Mouse (Mus musculus) kidney, adult 11 months (tissue): Measurements from ENCODE around the gene Fat1.
"Not testable (repeated sequence)": the region's sequence is repeated elsewhere in the genome, so short reads cannot be mapped to it uniquely, and the experiment has no call there.

Source experiments
- DNase-seq: peaks from one replicate; pipeline ENCODE4 v3.0.0; 2022

Fat1 gene

DNA sequence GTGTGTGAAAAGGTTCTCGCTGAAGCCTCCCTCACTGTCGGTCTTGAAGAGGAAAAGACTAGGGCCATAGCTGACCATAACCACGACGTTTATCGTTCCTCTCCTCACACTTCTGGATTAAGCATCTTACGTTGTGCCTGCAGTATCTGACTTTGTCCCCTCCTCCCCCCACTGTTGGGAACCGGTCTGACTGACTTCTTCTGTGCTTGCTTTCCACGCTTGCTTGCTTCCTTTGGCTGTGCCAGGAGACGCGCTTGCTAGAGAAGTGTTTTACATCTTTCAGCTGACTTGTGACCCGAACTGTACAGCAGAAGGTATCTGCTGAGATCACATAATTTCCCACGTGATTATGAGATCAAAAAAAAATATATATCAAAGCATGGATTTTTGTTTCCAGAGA, 76.5 kb downstream of the Fat1 start:
- DNase-seq: no peak

DNA sequence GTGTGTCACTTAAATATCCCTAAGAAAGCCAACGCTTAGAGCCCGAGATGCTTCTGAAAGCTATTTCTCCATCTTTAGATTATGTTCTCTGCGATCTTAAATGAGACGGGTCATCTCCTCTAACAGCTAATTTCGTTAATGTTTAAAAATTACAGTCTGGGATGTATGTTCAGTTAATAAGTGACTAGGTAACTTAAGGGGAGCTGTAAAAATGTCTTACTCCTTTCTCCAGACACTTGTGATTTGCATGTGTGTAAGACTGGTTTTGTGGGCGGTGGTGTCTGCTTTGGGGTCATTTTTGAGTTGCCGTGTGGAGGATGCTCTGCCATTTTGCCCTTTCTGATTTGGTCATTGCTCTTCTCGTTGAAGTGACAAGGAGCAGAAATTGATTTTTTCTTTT, 78.6 kb downstream of the Fat1 start:
- DNase-seq: no peak

- DNase-seq: no peak
These were observed 79.3 kb downstream of the Fat1 start for GRCm38 (mm10) chr8:45014498-45015067.

DNA sequence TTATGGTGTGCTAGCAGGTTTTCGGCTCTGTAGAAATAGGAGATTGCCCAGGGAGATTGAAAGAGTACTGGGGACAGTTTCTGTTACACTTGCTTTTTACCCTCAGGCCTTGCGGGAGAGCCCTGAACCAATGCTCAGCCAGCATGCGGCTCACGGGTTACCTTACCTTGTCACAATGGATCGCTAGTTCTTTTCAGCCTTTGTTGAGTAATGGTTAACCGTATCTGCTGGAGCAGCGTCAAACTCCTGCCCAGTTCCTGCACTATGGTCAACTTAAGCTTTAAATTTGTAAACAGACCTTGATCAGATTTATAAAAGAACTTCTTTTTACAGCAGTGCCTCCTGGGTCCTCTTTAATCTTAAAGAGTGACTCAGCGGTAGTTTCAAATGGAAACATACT, 80.6 kb downstream of the Fat1 start:
- no peak for DNase-seq

GRCm38 (mm10) chr8:45019241-45019640, 84.0 kb downstream of the Fat1 start:
- no peak for DNase-seq

GRCm38 (mm10) chr8:45021171-45021570, 85.9 kb downstream of the Fat1 start:
- no peak for DNase-seq

DNA sequence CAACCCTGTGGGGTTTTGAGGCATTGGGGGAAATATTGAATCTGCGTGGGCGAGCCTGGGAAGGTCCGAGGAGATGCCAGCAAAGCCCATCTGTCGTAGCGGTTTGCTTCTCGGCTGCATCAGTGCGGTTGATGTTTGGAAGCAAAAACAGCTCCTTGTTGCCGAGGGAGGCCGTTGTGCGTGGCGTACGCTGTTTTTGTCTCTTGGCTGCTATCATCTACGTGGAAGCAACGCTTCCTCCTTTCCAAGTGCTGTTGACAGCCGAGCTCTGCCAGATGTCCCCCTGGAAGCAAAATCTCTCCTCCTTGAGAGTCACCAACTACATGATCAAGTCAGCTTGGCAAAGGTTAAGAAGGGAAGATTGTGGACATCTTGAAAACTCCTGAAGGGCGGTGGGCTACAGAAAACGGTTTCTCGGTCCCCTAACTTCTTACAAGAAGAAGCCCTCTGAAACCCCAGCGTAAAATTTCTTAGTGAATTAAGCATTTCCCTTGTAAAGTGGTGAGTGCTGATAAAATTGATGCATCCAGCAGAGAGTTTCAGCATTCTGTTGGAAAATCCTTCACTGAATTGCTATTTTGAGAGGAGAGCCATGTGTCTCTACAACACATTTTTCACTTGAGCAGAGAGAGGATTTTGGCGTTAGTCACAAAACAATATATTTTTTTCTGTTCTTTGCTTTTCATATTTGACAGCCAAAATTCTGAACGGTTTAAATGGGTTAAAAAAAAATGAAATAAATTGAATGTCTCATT, 86.8 kb downstream of the Fat1 start:
- no peak for DNase-seq

DNA sequence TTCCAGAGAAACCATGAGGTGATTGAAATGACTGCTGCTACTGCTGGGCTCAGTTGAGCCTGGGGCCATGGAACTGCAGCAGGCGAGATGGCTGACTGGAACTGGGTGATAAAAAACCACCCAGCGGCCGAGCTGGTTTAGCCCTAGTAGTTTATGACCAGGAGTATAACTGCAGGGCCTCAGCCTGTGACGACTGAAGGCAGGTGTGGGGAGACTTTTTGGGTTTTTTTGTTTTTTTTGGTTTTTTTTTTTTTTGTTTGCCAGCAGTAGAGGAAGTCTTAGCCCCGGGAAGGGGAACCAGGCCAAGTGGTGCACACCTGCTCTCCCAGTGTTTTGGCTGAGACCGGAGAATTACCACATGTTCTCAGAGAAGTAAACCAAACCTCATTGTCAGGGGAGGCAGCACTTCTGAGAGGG, 92.8 kb downstream of the Fat1 start:
- DNase-seq: no peak

GRCm38 (mm10) chr8:45038350-45038749, 103.1 kb downstream of the Fat1 start:
- DNase-seq: no peak

GRCm38 (mm10) chr8:45044160-45044559, 108.9 kb downstream of the Fat1 start:
- no peak for DNase-seq

DNA sequence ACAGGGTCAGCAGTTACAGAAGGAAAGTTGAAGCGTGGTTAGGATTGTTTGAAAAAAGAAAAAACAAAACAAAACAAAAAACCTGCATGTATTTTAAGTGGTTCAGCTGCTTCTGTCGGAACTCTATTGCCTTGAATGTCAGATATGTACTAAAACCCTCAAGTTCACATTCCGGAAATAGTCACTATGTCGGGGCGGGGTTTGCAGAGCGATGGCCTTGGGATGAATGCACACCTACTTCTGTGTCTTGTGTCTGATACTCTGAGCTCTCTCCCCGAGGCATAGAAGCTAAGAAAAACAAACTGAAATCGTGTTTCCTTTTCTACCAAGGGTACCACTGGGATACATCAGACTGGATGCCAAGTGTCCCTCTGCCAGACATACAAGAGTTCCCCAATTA, 115.2 kb downstream of the Fat1 start:
- DNase-seq: no peak

DNA sequence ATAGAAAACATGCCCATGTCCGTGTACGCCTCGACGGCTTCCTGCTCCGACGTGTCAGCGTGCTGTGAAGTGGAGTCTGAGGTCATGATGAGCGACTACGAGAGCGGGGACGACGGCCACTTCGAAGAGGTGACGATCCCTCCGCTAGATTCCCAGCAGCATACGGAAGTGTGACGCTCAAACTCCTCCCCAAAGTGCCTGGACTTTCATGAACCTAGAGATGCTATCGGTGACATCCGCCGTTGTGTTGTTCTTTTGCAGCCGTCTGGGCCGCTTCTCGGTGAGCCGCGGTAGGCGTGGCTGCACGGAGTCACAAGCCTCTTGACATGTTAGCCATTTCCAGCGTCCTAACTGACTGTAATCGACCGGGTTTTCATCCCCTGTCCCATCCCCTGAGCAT, 116.0 kb downstream of the Fat1 start:
- no peak for DNase-seq

- DNase-seq: no peak
These were observed 117.0 kb downstream of the Fat1 start for GRCm38 (mm10) chr8:45052205-45052604.

- no peak for DNase-seq
These were observed 117.4 kb downstream of the Fat1 start for GRCm38 (mm10) chr8:45052618-45053017.

GRCm38 (mm10) chr8:45055500-45055899, 120.3 kb downstream of the Fat1 start:
- DNase-seq: no peak

- DNase-seq: no peak
These were observed 121.6 kb downstream of the Fat1 start for GRCm38 (mm10) chr8:45056810-45057209.

- no peak for DNase-seq
These were observed 124.8 kb downstream of the Fat1 start for GRCm38 (mm10) chr8:45060083-45060482.

DNA sequence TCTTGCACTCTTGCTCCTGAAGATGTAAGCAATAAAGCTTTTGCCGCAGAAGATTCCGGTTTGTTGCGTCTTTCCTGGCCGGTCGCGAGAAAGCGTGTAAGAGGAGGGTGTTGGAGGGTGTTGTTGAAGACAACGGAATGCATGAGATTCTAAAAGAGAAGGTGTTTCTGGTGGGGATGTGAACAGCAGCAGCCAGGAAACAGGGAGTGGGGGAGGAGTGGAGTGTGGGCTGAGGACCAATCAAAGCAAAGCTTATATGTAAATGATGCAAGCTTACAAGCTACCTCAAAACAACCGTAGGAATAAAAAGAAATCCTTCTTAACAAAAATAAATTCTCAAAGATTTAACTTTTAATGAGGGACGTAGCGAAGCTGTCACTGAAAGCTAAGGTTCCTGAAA, 127.1 kb downstream of the Fat1 start:
- no peak for DNase-seq

DNA sequence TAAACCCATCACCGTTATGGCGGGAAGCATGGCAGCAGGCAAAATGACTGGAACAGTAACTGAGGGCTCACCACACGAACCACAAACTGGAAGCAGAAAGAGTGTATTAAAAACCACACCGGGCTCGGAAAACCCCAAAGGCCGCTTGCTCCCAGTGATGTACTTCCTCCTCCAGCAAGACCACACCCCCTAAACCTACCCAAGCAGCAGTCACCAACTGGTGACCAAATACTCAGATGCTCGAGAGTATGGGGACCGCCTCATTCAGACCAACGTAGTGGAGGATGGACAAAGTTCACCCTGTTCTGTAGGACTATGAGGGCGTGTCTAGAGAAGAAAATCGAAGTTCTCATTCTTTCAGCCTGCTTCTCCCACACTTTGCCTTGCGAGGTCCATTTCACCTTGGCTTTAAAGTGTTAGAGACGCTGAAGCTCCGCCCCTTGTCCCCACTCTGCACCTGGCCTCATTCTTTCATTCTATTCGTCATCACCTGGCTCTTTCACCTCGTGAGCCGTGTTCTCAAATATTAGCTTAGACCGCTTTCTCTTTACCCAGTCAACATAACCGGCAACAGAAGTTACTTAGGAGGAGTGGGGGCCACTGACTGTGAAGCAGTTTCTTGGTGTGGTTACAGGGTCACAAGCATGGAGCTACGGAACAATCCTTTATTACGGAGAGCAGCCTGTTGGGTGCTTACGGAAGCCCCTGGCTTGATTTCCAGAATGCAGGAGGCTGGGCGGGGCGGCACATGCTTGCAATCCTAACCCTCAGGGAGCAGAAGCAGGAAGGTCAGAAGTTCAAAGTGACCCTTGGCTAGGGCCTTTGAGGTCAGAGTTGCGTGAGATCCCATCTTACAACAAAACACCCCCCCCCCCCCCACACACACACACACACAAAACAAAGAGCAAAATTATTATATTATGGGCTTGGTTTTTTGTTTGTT, 128.0 kb downstream of the Fat1 start:
- no peak for DNase-seq

GRCm38 (mm10) chr8:45064197-45064869, 129.1 kb downstream of the Fat1 start:
- DNase-seq: no peak

GRCm38 (mm10) chr8:45065391-45065790, 130.1 kb downstream of the Fat1 start:
- not testable (repeated sequence) for DNase-seq

DNA sequence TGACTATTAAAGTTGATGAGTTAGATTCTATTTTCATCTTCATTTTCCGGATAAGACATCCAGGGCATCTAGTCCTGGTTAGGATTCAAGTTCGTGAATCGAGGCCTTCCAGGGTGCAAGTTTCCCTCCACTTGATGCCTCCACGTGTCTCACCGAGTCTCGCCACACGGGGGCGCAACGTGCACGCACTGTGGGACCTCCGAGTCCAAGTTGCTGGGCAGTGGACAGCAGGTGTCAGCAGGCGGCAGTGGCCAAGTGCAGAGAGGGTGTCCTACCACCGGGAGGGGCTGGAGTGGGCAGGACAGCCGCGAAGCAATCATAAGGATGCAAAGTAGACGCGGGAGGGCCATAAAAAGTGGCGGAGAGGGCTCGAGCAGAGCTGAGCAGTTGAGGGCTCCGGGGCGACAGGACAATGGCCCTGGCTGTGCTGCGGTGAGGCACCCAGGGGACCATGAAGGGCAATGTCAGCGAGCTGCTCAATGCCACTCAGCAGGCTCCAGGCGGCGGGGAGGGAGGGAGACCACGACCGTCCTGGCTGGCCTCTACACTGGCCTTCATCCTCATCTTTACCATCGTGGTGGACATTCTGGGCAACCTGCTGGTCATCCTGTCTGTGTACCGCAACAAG, 133.6 kb downstream of the Fat1 start, which contains the start of gene Mtnr1a:
Mtnr1a (plus strand) TSS at position 379 of the 628 bp plus-strand sequence.
- DNase-seq: peak; percentile 72

GRCm38 (mm10) chr8:45070949-45071348, 135.7 kb downstream of the Fat1 start:
- no peak for DNase-seq
